Mouse (Mus musculus) kidney, embryonic 16.5 days (tissue): Measurements from ENCODE around the gene Sp1. TPM values are rescaled to one million over a fixed set of nuclear protein-coding genes. Genes with fewer than 3 reads are reported as not detected.
A peak's percentile ranks its signal among the peaks of the same experiment; 100 is the strongest.

ENCODE experiments used
- ATAC-seq: fragments of 200-750 bp; cut with Nextera tagmentation; 2 replicates; pipeline ENCODE4 v1.8.0; 2017; ENCODE audit warnings: moderate TSS enrichment; ENCODE audit not compliant: low FRiP score, low TSS enrichment
- H3K27ac ChIP-seq: fragments of 300-500 bp; sonication (generic); 2 replicates; pipeline ENCODE4 v1.5.1; 2014; ENCODE audit warnings: low read length
- H3K27me3 ChIP-seq: fragments of 300-500 bp; sonication (generic); 2 replicates; pipeline ENCODE4 v1.6.1; 2014; ENCODE audit warnings: low read length, control low read depth, mixed read lengths; ENCODE audit not compliant: insufficient read depth
- H3K36me3 ChIP-seq: fragments of 300-500 bp; sonication (generic); 2 replicates; pipeline ENCODE4 v1.6.1; 2014; ENCODE audit warnings: low read length, control low read depth, mixed read lengths; ENCODE audit not compliant: insufficient read depth
- H3K4me1 ChIP-seq: fragments of 300-500 bp; sonication (generic); 2 replicates; pipeline ENCODE4 v1.6.1; 2014; ENCODE audit warnings: low read length, control low read depth, mixed read lengths; ENCODE audit not compliant: insufficient read depth
- H3K4me2 ChIP-seq: fragments of 300-500 bp; sonication (generic); replicated peaks from 2 replicates; pipeline ENCODE4 v1.6.1; 2014; ENCODE audit warnings: low read depth, low read length
- H3K4me3 ChIP-seq: fragments of 300-500 bp; sonication (generic); 2 replicates; pipeline ENCODE4 v1.5.1; 2014; ENCODE audit warnings: mild to moderate bottlenecking, low read length
- H3K9ac ChIP-seq: fragments of 300-500 bp; sonication (generic); replicated peaks from 2 replicates; pipeline ENCODE4 v1.6.1; 2014; ENCODE audit warnings: low read length
- H3K9me3 ChIP-seq: fragments of 300-500 bp; sonication (generic); 2 replicates; pipeline ENCODE4 v1.6.1; 2016; ENCODE audit warnings: low read length, control low read depth
- WGBS: fragments of 180-500 bp; shearing (Covaris S2); extraction: QIAGEN DNeasy Blood & Tissue Kit; methylation state at CpG from one replicate; pipeline ENCODE4 v1.1.7; 2014; 5-methylcytosine and 5-hydroxymethylcytosine counted together
- polyA plus RNA-seq: library from polyadenylated mRNA; unstranded; fragments of >200 nt; fragmentation: Nextera tagmentation; extraction: Ambion mirVana; gene quantifications from 2 replicates; pipeline ENCODE4 v1.2.1, GENCODE M21; 2015

Gene Sp1
- polyA plus RNA-seq, 1 experiment from 2014 or later = 10.6 TPM

- ATAC-seq = no peak
- Histone ChIP-seq H3K36me3 (peaks cover 5% of the 10 kb centered on the region), H3K4me3 (no peak overlapping the region), H3K9ac (no peak overlapping the region), H3K27ac (no peak overlapping the region), H3K27me3 (no peaks in the 10 kb centered on the region), H3K9me3 (peaks cover 2% of the 10 kb centered on the region; the same call in 1 of the 2 replicates), H3K4me2 (no peak overlapping the region), H3K4me1 (peaks cover 20% of the 10 kb centered on the region)
Observed at GRCm38 (mm10) chr15:102463666-102464065, 57.7 kb downstream of the Sp1 start.

GRCm38 (mm10) chr15:102468675-102469370 lies 62.9 kb downstream of the Sp1 start:
- no peak for ATAC-seq
- Histone ChIP-seq H3K4me2 (no peak overlapping the region), H3K27ac (no peak overlapping the region), H3K4me1 (peaks cover 13% of the 10 kb centered on the region), H3K4me3 (no peak overlapping the region), H3K36me3 (no peaks in the 10 kb centered on the region; the same call in 1 of the 2 replicates), H3K9ac (no peak overlapping the region), H3K9me3 (peaks cover 5% of the 10 kb centered on the region; the same call in 1 of the 2 replicates), H3K27me3 (no peaks in the 10 kb centered on the region)
- WGBS = 95% methylated on average over 9 of the region's 9 CpGs

- Histone ChIP-seq H3K27me3 (no peaks in the 10 kb centered on the region), H3K27ac (peak within 1 kb of the TSS; percentile 99), H3K4me1 (peaks cover 13% of the 10 kb centered on the region), H3K4me3 (peak within 1 kb of the TSS; percentile 97), H3K36me3 (peaks cover 8% of the 10 kb centered on the region), H3K9ac (peak within 1 kb of the TSS; percentile 98), H3K4me2 (peak within 1 kb of the TSS; percentile 71), H3K9me3 (peaks cover 5% of the 10 kb centered on the region; the same call in 1 of the 2 replicates)
- peak; percentile 99 for ATAC-seq
- 0% methylated on average over 36 of the region's 40 CpGs for WGBS
Observed at GRCm38 (mm10) chr15:102470183-102470604, 64.3 kb downstream of the Sp1 start, which contains the start of gene Pcbp2. Gene Pcbp2 (plus strand): TSS chr15:102470539.

- Histone ChIP-seq H3K4me3 (peak overlapping the region; percentile 97), H3K9ac (peak overlapping the region; percentile 98), H3K4me2 (peak overlapping the region; percentile 71), H3K27ac (peak overlapping the region; percentile 99), H3K36me3 (peaks cover 14% of the 10 kb centered on the region), H3K9me3 (peaks cover 5% of the 10 kb centered on the region; the same call in 1 of the 2 replicates), H3K27me3 (no peaks in the 10 kb centered on the region), H3K4me1 (peaks cover 13% of the 10 kb centered on the region)
- ATAC-seq = peak; percentile 69
- WGBS = 1% methylated on average over 36 of the region's 67 CpGs
Observed at GRCm38 (mm10) chr15:102470605-102471294, 64.8 kb downstream of the Sp1 start.

- Histone ChIP-seq H3K4me3 (peak overlapping the region; percentile 97), H3K4me1 (peaks cover 13% of the 10 kb centered on the region), H3K4me2 (peak overlapping the region; percentile 71), H3K27ac (peak overlapping the region; percentile 99), H3K9me3 (peaks cover 5% of the 10 kb centered on the region; the same call in 1 of the 2 replicates), H3K9ac (peak overlapping the region; percentile 98), H3K36me3 (peaks cover 19% of the 10 kb centered on the region), H3K27me3 (no peaks in the 10 kb centered on the region)
- WGBS = under 1% methylated on average over 10 of the region's 10 CpGs
- no peak for ATAC-seq
Observed at GRCm38 (mm10) chr15:102471295-102471645, 65.3 kb downstream of the Sp1 start.

- H3K4me3 ChIP-seq = peak overlapping the region; percentile 97
- H3K9me3 ChIP-seq = peaks cover 5% of the 10 kb centered on the region; the same call in 1 of the 2 replicates
- peak overlapping the region; percentile 71 for H3K4me2 ChIP-seq
- H3K9ac ChIP-seq = 0 out of 2 replicates have a peak overlapping the region, but pooled peaks have one; percentile 44
- H3K36me3 ChIP-seq = peaks cover 23% of the 10 kb centered on the region
- no peaks in the 10 kb centered on the region for H3K27me3 ChIP-seq
- H3K27ac ChIP-seq = no peak overlapping the region
- peaks cover 13% of the 10 kb centered on the region for H3K4me1 ChIP-seq
- no peak for ATAC-seq
Observed at GRCm38 (mm10) chr15:102471727-102472126, 65.8 kb downstream of the Sp1 start.

GRCm38 (mm10) chr15:102473246-102473645 lies 67.3 kb downstream of the Sp1 start:
- no peak overlapping the region for H3K4me3 ChIP-seq
- WGBS = 29% methylated on average over 2 of the region's 2 CpGs
- peaks cover 13% of the 10 kb centered on the region for H3K4me1 ChIP-seq
- no peak overlapping the region for H3K9ac ChIP-seq
- ATAC-seq = no peak
- no peak overlapping the region for H3K4me2 ChIP-seq
- no peak overlapping the region for H3K27ac ChIP-seq
- H3K36me3 ChIP-seq = peaks cover 30% of the 10 kb centered on the region
- H3K9me3 ChIP-seq = peaks cover 5% of the 10 kb centered on the region; the same call in 1 of the 2 replicates
- H3K27me3 ChIP-seq = no peaks in the 10 kb centered on the region

GRCm38 (mm10) chr15:102474520-102474919 lies 68.6 kb downstream of the Sp1 start:
- WGBS = 91% methylated on average over 2 of the region's 2 CpGs
- H3K36me3 ChIP-seq = peaks cover 36% of the 10 kb centered on the region
- H3K9me3 ChIP-seq = no peaks in the 10 kb centered on the region
- H3K4me2 ChIP-seq = no peak overlapping the region
- no peak overlapping the region for H3K27ac ChIP-seq
- H3K4me3 ChIP-seq = no peak overlapping the region
- H3K27me3 ChIP-seq = no peaks in the 10 kb centered on the region
- ATAC-seq = no peak
- no peak overlapping the region for H3K9ac ChIP-seq
- H3K4me1 ChIP-seq = peaks cover 13% of the 10 kb centered on the region

- Histone ChIP-seq H3K4me1 (no peaks in the 10 kb centered on the region), H3K27ac (no peak overlapping the region), H3K9ac (no peak overlapping the region), H3K4me2 (no peak overlapping the region), H3K27me3 (no peaks in the 10 kb centered on the region), H3K9me3 (no peaks in the 10 kb centered on the region), H3K36me3 (peaks cover 68% of the 10 kb centered on the region), H3K4me3 (no peak overlapping the region)
- ATAC-seq = no peak
- 92% methylated on average over 3 of the region's 3 CpGs for WGBS
Observed at GRCm38 (mm10) chr15:102483136-102483535, 77.2 kb downstream of the Sp1 start.

GRCm38 (mm10) chr15:102485853-102486252 lies 79.9 kb downstream of the Sp1 start:
- Histone ChIP-seq H3K9me3 (no peaks in the 10 kb centered on the region), H3K4me3 (no peak overlapping the region), H3K36me3 (peaks cover 68% of the 10 kb centered on the region), H3K27ac (no peak overlapping the region), H3K9ac (no peak overlapping the region), H3K27me3 (no peaks in the 10 kb centered on the region), H3K4me1 (no peaks in the 10 kb centered on the region), H3K4me2 (no peak overlapping the region)
- ATAC-seq = 0 out of 2 replicates have a peak, but pooled peaks have one; percentile 23
- WGBS = 90% methylated on average over 12 of the region's 12 CpGs
